Mouse (Mus musculus): Measurements from ENCODE around the gene Zfp777. TPM values are rescaled to one million over a fixed set of nuclear protein-coding genes. Genes with fewer than 3 reads are reported as not detected.
A peak's percentile ranks its signal among the peaks of the same experiment; 100 is the strongest.

Gene Zfp777
- total RNA-seq (2021): 10 to 100 TPM; 30.8 to 41.9 TPM
- long read RNA-seq, experiment 1, transcript Zfp777-202 (6 exons, 3,111 nt): major isoform, 17 of 49 reads
- long read RNA-seq, experiment 1, transcript Zfp777-201 (6 exons, 3,184 nt): minor isoform, 8 of 49 reads
- long read RNA-seq, experiment 1, partial matches to known transcripts: 14 of 49 reads
- long read RNA-seq, experiment 1, other reads (novel, unspliced or antisense): 10 of 49 reads
- long read RNA-seq, experiment 2, transcript Zfp777-201 (6 exons, 3,184 nt): minor isoform, 8 of 45 reads
- long read RNA-seq, experiment 2, transcript Zfp777-202 (6 exons, 3,111 nt): major isoform, 18 of 45 reads
- long read RNA-seq, experiment 2, partial matches to known transcripts: 4 of 45 reads
- long read RNA-seq, experiment 2, other reads (novel, unspliced or antisense): 15 of 45 reads

GRCm38 (mm10) chr6:48048426-48049272, at the start of gene Zfp777:
Gene Zfp777, minus strand, starts transcription at chr6:48048911.
- peak; percentile 77 to 82 for DNase-seq (ENCODE audit: low spot score in 2 of 2)
- intact Hi-C loops (cut with DNase I): loop anchor here (5.0 kb wide), 1 partner anchor 39 kb away; the partner anchor contains the start of gene Zfp746

GRCm38 (mm10) chr6:48086957-48087715, 38.4 kb upstream of the Zfp777 start:
- intact Hi-C loops (cut with DNase I): loop anchor here (5.0 kb wide), 2 partner anchors 40 to 65 kb away; partner anchors contain the start of gene Zfp777
- no peak for DNase-seq (ENCODE audit: low spot score in 2 of 2)

GRCm38 (mm10) chr6:48086471-48086878, 37.8 kb upstream of the Zfp777 start, which contains the start of gene Zfp746:
Gene Zfp746, minus strand, starts transcription at chr6:48086593.
- intact Hi-C loops (cut with DNase I): loop anchor here (5.0 kb wide), 2 partner anchors 39 to 64 kb away; partner anchors contain the start of gene Zfp777
- peak; percentile 88 to 94 for DNase-seq (ENCODE audit: low spot score in 2 of 2)

- intact Hi-C loops (cut with DNase I): loop anchor here (5.0 kb wide), 2 partner anchors 38 to 63 kb away; partner anchors contain the start of gene Zfp777
These were observed 37.1 kb upstream of the Zfp777 start for GRCm38 (mm10) chr6:48085521-48086404.

GRCm38 (mm10) chr6:48083733-48084191, 35.1 kb upstream of the Zfp777 start:
- no peak for DNase-seq (ENCODE audit: low spot score in 2 of 2)
- intact Hi-C loops (cut with DNase I): no loop called here

More at GRCm38 (mm10) chr6:48085521-48086404, 37.1 kb upstream of the Zfp777 start:
- peak; percentile 60 to 61 for DNase-seq (ENCODE audit: low spot score in 2 of 2)

- intact Hi-C loops (cut with DNase I): no loop called here
- DNase-seq (ENCODE audit: low spot score in 2 of 2): no peak
These were observed 33.2 kb upstream of the Zfp777 start for GRCm38 (mm10) chr6:48081952-48082351.

- intact Hi-C loops (cut with DNase I): no loop called here
- no peak for DNase-seq (ENCODE audit: low spot score in 2 of 2)
These were observed 32.3 kb upstream of the Zfp777 start for GRCm38 (mm10) chr6:48081021-48081420.

- no peak for DNase-seq (ENCODE audit: low spot score in 2 of 2)
- intact Hi-C loops (cut with DNase I): no loop called here
These were observed 24.6 kb upstream of the Zfp777 start for GRCm38 (mm10) chr6:48073316-48073715.

- intact Hi-C loops (cut with DNase I): no loop called here
- no peak for DNase-seq (ENCODE audit: low spot score in 2 of 2)
These were observed 18.8 kb upstream of the Zfp777 start for GRCm38 (mm10) chr6:48067492-48067891.

GRCm38 (mm10) chr6:48065587-48066075, 16.9 kb upstream of the Zfp777 start:
- DNase-seq (ENCODE audit: low spot score in 2 of 2): no peak
- intact Hi-C loops (cut with DNase I): no loop called here

GRCm38 (mm10) chr6:48064451-48064850, 15.7 kb upstream of the Zfp777 start:
- intact Hi-C loops (cut with DNase I): no loop called here
- DNase-seq (ENCODE audit: low spot score in 2 of 2): no peak

GRCm38 (mm10) chr6:48063940-48064339, 15.2 kb upstream of the Zfp777 start:
- intact Hi-C loops (cut with DNase I): no loop called here
- DNase-seq (ENCODE audit: low spot score in 2 of 2): no peak

GRCm38 (mm10) chr6:48060895-48061294, 12.2 kb upstream of the Zfp777 start:
- intact Hi-C loops (cut with DNase I): no loop called here
- DNase-seq (ENCODE audit: low spot score in 2 of 2): no peak

GRCm38 (mm10) chr6:48060421-48060820, 11.7 kb upstream of the Zfp777 start:
- DNase-seq (ENCODE audit: low spot score in 2 of 2): no peak
- intact Hi-C loops (cut with DNase I): no loop called here

GRCm38 (mm10) chr6:48052136-48052535, 3.4 kb upstream of the Zfp777 start:
- DNase-seq (ENCODE audit: low spot score in 2 of 2): no peak
- intact Hi-C loops (cut with DNase I): no loop called here

- no peak for DNase-seq (ENCODE audit: low spot score in 2 of 2)
- intact Hi-C loops (cut with DNase I): no loop called here
These were observed 3.0 kb upstream of the Zfp777 start for GRCm38 (mm10) chr6:48051666-48052065.

GRCm38 (mm10) chr6:48049273-48050065, 758 bp upstream of the Zfp777 start:
- DNase-seq (ENCODE audit: low spot score in 2 of 2): no peak
- intact Hi-C loops (cut with DNase I): loop anchor here (5.0 kb wide), 1 partner anchor 38 kb away; the partner anchor contains the start of gene Zfp746

Data from left cerebral cortex, postnatal 14 days (tissue).